Mouse (Mus musculus) bone marrow macrophage, adult 2 months (primary cell): ENCODE results near the gene Psmd3. TPM values are rescaled to one million over a fixed set of nuclear protein-coding genes. Genes with fewer than 3 reads are reported as not detected.
"Not testable (repeated sequence)": the region's sequence is repeated elsewhere in the genome, so short reads cannot be mapped to it uniquely, and the experiment has no call there.

Experiments
- H3K27ac ChIP-seq: 2 replicates; pipeline ENCODE4 v1.5.1; 2012; ENCODE audit warnings: low read depth, low read length; ENCODE audit not compliant: insufficient read depth
- H3K4me1 ChIP-seq: 2 replicates; pipeline ENCODE4 v1.6.1; 2012; ENCODE audit warnings: low read length; ENCODE audit not compliant: control insufficient read depth, insufficient read depth
- H3K4me3 ChIP-seq: 2 replicates; pipeline ENCODE4 v1.5.1; 2012; ENCODE audit warnings: mild to moderate bottlenecking, low read length, moderate library complexity; ENCODE audit not compliant: insufficient read depth
- CTCF ChIP-seq: IDR thresholded peaks from 2 replicates; pipeline ENCODE4 v1.5.1; 2012; ENCODE audit warnings: low read depth, mild to moderate bottlenecking, low read length, moderate library complexity
- POLR2A ChIP-seq: IDR thresholded peaks from 2 replicates; pipeline ENCODE4 v1.6.1; 2012; ENCODE audit warnings: mild to moderate bottlenecking, low read depth, low read length, borderline replicate concordance
- polyA plus RNA-seq: library from polyadenylated mRNA; stranded (reverse); fragments of >200 nt; gene quantifications from 2 replicates; pipeline ENCODE4 v1.2.4, GENCODE M21; 2012; ENCODE audit not compliant: missing spikeins, insufficient read depth, insufficient read length

Gene Psmd3
- polyA plus RNA-seq: 46.3 and 53.7 TPM in 2 replicates

DNA sequence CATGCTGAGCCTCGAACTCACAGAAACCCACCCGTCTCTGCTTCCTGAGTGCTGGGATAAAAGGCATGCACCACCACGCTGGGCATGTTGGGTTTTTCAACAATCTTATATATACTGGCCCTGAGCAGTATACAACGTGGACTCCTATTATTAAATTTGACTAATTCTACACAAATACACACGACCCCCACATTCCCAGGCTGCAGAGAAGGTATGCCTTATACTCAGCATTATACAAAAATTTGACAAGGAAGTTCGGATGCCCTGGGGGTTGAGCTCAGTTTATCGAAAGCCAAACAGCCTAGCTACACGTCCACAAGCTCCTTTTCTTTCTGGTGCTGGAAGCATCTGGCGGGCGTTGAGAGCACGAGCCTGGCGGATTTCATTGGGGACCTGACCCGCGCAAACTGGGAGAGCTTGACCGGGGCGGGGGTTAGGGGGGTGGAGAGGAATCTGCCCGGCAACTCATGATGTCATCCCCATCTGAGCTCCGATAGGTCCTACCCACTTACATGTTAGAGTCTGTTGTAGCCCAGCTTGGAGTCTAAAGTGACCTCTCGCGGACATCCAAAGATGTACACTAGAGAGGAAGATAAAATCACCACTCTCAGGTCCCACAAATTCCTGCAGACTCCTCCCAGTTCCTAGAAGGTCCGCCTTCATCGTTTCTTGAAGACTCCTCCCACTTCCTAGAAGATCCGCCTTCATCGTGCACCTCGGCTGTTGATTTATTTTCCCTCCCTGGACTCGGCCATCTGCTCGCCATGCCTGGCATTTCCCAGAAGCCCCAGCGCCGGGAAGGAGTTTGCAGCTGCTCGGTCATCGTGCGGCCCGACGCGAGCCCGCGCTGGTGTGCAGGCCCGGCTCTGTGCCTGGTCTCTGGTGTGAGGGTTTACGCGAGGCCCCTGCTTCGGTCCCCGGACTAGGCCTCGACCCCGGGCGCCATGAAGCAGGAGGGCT, at the start of gene Psmd3:
Psmd3 (plus strand) TSS at position 769 of the 960 bp plus-strand sequence.
- peak within 1 kb of the TSS; percentile 79 for H3K4me3 ChIP-seq
- peaks cover 10% of the 10 kb centered on the region for H3K4me1 ChIP-seq
- H3K27ac ChIP-seq: peak within 1 kb of the TSS; percentile 51
- no peak for TF ChIP-seq CTCF

DNA sequence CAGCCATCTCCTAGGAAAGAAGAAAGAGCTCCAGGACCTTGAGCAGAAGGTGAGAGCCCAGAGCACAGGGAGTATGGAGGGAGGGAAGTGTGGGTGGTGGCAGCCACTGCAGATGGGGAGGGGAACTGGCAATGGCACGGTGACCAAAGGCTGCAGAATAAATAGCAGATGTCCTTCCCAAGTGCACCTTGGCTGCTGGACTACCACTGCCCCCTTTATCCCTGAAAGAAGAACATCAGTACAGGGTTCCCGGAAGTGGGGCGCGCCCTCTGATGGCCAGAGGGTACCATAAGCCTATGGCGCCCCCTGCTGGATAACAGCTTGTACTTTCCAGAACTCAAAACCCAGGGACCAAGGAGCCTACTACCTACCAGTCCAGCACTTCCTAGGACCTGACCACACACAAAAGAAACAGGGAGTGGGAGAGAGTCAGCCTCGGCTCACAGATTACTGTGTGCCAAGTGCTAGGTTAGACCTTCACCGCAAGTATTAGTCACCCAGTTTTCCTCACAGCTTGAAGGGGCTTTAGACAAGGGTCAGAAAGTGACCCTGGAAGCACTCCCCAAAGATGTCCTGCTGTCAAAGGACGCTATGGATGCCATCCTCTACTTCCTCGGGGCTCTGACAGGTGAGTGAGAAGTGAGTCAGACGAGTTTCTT, 46.9 kb upstream of the Psmd3 start:
- H3K4me1 ChIP-seq, H3K4me3 ChIP-seq, H3K27ac ChIP-seq: not testable (repeated sequence)
- TF ChIP-seq CTCF: peak; percentile 50; the same call in 1 of the 2 replicates

- no peak for TF ChIP-seq CTCF
- H3K4me3 ChIP-seq: no peak overlapping the region
- no peak overlapping the region for H3K27ac ChIP-seq
- H3K4me1 ChIP-seq: no peaks in the 10 kb centered on the region
These were observed 44.9 kb upstream of the Psmd3 start for GRCm38 (mm10) chr11:98637501-98637900.

DNA sequence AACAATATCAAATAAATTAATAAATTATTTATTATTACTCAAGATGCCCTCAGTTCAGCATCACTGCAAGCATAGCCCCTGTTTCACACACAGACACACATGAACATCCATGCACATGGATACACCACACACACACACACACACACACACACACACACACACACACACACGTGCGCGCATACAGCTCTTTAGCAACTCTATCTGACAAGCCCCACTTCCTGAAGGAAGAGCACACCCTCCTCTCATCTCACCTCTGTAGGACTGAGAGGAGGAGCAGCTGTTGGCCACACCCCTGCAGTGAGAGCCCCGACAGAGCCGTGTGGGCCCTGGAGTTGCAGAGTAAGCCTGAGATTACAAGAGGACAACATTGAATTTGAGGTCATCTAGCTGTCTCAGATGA, 42.3 kb upstream of the Psmd3 start:
- no peaks in the 10 kb centered on the region for H3K4me1 ChIP-seq
- TF ChIP-seq CTCF (no peak), POLR2A (no peak)
- H3K27ac ChIP-seq: no peak overlapping the region
- H3K4me3 ChIP-seq: no peak overlapping the region

DNA sequence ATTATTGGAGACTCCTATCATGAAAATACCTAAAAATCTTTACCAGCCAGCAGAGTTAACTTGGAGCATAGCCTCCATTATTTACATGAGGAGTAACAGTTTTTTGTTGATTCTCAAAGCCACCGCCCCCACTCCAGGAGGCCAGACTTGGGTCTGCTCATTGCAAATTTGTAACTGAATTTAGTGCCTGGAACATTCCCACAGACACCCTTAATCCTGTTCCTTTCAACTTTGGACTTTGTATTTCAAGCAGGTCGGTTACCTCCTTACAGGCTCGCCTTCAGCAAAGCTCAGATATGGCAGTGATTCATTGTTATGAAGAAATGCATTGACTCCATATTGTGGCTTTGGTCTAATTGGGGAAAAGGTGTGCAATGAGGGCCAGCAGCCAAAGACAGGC, 37.6 kb upstream of the Psmd3 start:
- Histone ChIP-seq H3K4me1 (no peaks in the 10 kb centered on the region), H3K4me3 (no peak overlapping the region), H3K27ac (no peak overlapping the region)
- TF ChIP-seq POLR2A (no peak), CTCF (no peak)

- no peak overlapping the region for H3K4me3 ChIP-seq
- H3K27ac ChIP-seq: no peak overlapping the region
These were observed 36.4 kb upstream of the Psmd3 start for GRCm38 (mm10) chr11:98645946-98646345.

GRCm38 (mm10) chr11:98646459-98646858, 35.9 kb upstream of the Psmd3 start, which contains the start of gene Gsdma2:
Gene Gsdma2 (plus strand): TSS chr11:98646759.
- TF ChIP-seq POLR2A (no peak), CTCF (no peak)
- no peak within 1 kb of the TSS for H3K27ac ChIP-seq
- H3K4me1 ChIP-seq: no peaks in the 10 kb centered on the region
- H3K4me3 ChIP-seq: no peak within 1 kb of the TSS

More at GRCm38 (mm10) chr11:98645946-98646345, 36.4 kb upstream of the Psmd3 start:
- no peaks in the 10 kb centered on the region for H3K4me1 ChIP-seq
- TF ChIP-seq CTCF: no peak
- TF ChIP-seq POLR2A: no peak

DNA sequence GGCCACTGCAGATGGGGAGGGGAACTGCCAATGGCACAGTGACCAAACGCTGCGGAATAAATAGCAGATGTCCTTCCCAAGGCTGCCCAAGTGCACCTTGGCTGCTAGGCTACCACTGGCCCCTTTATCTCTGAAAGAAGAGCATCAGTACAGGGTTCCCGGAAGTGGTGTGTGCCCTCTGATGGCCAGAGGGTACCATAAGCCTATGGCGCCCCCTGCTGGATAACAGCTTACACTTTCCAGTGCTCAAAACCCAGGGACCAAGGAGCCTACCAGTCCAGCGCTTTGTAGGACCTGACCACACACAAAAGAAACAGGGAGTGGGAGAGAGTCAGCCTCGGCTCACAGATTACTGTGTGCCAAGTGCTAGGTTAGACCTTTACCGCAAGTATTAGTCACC, 27.3 kb upstream of the Psmd3 start:
- not testable (repeated sequence) for H3K27ac ChIP-seq, H3K4me1 ChIP-seq, H3K4me3 ChIP-seq
- TF ChIP-seq CTCF: peak; percentile 84

DNA sequence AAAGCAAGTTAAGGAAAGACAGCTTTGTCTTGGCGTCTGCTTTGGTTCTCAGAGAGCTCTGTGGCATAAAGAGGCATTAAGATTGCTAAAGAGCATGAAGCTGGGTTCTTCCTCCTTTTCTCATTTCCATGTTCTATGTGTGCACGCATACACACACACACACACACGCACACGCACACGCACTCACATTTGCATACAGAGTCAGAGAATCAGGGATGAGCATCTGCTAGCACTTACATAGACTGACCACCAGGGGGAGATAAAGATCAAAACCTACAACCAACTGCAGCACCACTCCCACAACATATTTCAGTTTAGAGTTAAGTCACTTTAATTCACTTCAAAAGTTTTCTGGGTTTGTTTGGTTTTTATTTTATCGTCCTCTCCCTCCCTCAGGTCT, 21.8 kb upstream of the Psmd3 start:
- TF ChIP-seq CTCF (no peak), POLR2A (no peak)
- Histone ChIP-seq H3K4me1 (peaks cover 10% of the 10 kb centered on the region), H3K4me3 (peak overlapping the region; percentile 16; the same call in 1 of the 2 replicates), H3K27ac (peak overlapping the region; percentile 48)

GRCm38 (mm10) chr11:98664091-98664490, 18.3 kb upstream of the Psmd3 start, which contains the start of gene Gsdma:
Gene Gsdma (plus strand): TSS chr11:98664351.
- H3K4me3 ChIP-seq: no peak within 1 kb of the TSS
- H3K4me1 ChIP-seq: peaks cover 10% of the 10 kb centered on the region
- TF ChIP-seq CTCF (no peak), POLR2A (no peak)
- H3K27ac ChIP-seq: no peak within 1 kb of the TSS

DNA sequence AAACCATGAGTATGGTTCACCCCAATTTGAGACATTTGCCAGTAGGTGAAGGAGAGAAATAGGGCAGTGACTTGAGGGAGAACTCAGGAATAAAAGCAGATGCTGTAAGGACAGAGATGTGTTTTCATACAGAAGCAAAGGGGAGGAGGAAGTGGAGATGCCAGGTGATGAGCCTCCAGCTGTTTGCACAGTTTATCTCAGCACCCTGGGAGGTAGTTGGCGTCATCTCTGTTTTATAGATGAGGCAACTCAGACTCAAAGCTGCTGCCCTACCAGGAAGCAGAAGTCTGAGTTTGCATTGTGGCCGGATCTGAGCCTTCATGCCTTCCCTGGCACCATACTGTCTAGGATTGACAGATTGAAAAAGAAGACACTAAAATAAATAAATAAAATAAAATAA, 13.4 kb upstream of the Psmd3 start:
- Histone ChIP-seq H3K4me3 (no peak overlapping the region), H3K27ac (no peak overlapping the region), H3K4me1 (peaks cover 10% of the 10 kb centered on the region; the same call in 1 of the 2 replicates)
- no peak for TF ChIP-seq POLR2A
- TF ChIP-seq CTCF: no peak
